Mouse (Mus musculus) ES-Bruce4 (cell line): ENCODE results near the gene Stard3. TPM values are rescaled to one million over a fixed set of nuclear protein-coding genes. Genes with fewer than 3 reads are reported as not detected.

ENCODE experiments used
- H3K27ac ChIP-seq: 2 replicates; pipeline ENCODE4 v1.5.1; 2012; ENCODE audit warnings: low read length, inconsistent platforms; ENCODE audit not compliant: insufficient read depth
- H3K27me3 ChIP-seq: 2 replicates; pipeline ENCODE4 v1.6.1; 2012; ENCODE audit warnings: mild to moderate bottlenecking, low read length, inconsistent platforms; ENCODE audit not compliant: control insufficient read depth, poor library complexity, insufficient read depth, severe bottlenecking
- H3K36me3 ChIP-seq: 2 replicates; pipeline ENCODE4 v1.6.1; 2012; ENCODE audit warnings: inconsistent platforms, mild to moderate bottlenecking, low read length, moderate library complexity; ENCODE audit not compliant: control insufficient read depth, poor library complexity, insufficient read depth, severe bottlenecking
- H3K4me1 ChIP-seq: one replicate; pipeline ENCODE4 v1.8.1; 2011; ENCODE audit warnings: low read length; ENCODE audit not compliant: control insufficient read depth, insufficient read depth
- H3K4me3 ChIP-seq: 2 replicates; pipeline ENCODE4 v1.5.1; 2011; ENCODE audit warnings: low read depth, mild to moderate bottlenecking, low read length
- H3K9ac ChIP-seq: 2 replicates; pipeline ENCODE4 v1.6.1; 2012; ENCODE audit warnings: low read depth, mild to moderate bottlenecking, inconsistent platforms; ENCODE audit not compliant: poor library complexity, severe bottlenecking
- H3K9me3 ChIP-seq: replicated peaks from 2 replicates; pipeline ENCODE4 v1.6.1; 2012; ENCODE audit warnings: mild to moderate bottlenecking, low read length, inconsistent platforms; ENCODE audit not compliant: control insufficient read depth, poor library complexity, insufficient read depth, severe bottlenecking
- CTCF ChIP-seq: IDR thresholded peaks from one replicate; pipeline ENCODE4 v1.8.1; 2011; ENCODE audit warnings: low read depth, low read length
- EP300 ChIP-seq: IDR thresholded peaks from 2 replicates; pipeline ENCODE4 v1.6.1; 2011; ENCODE audit warnings: low read depth, low read length; ENCODE audit not compliant: insufficient read depth
- POLR2A ChIP-seq: IDR thresholded peaks from one replicate; pipeline ENCODE4 v1.8.1; 2011; ENCODE audit warnings: low read length; ENCODE audit not compliant: insufficient read depth
- polyA plus RNA-seq: library from polyadenylated mRNA; stranded (reverse); fragments of >200 nt; gene quantifications from 2 replicates; pipeline ENCODE4 v1.2.4, GENCODE M21; 2011; ENCODE audit warnings: low read depth; ENCODE audit not compliant: missing spikeins, insufficient read depth, insufficient read length

Stard3 gene
- polyA plus RNA-seq, 1 experiment, result 12.2 TPM

GRCm38 (mm10) chr11:98323136-98323866, 34.9 kb upstream of the Stard3 start:
- Histone ChIP-seq H3K9me3 (no peaks in the 10 kb centered on the region), H3K36me3 (no peaks in the 10 kb centered on the region), H3K4me1 (no peaks in the 10 kb centered on the region), H3K9ac (no peak overlapping the region), H3K27me3 (peaks cover 50% of the 10 kb centered on the region), H3K4me3 (no peak overlapping the region), H3K27ac (no peak overlapping the region)
- TF ChIP-seq POLR2A, result no peak

GRCm38 (mm10) chr11:98323933-98324332, 34.2 kb upstream of the Stard3 start:
- Histone ChIP-seq H3K4me3 (no peak overlapping the region), H3K27ac (no peak overlapping the region), H3K9ac (no peak overlapping the region), H3K27me3 (peaks cover 55% of the 10 kb centered on the region), H3K4me1 (no peaks in the 10 kb centered on the region), H3K36me3 (no peaks in the 10 kb centered on the region), H3K9me3 (no peaks in the 10 kb centered on the region)
- TF ChIP-seq CTCF (no peak), EP300 (no peak), POLR2A (no peak)

GRCm38 (mm10) chr11:98325191-98325820, 32.9 kb upstream of the Stard3 start:
- H3K4me3 ChIP-seq, result no peak overlapping the region
- H3K9me3 ChIP-seq, result no peaks in the 10 kb centered on the region
- no peaks in the 10 kb centered on the region for H3K4me1 ChIP-seq
- H3K27ac ChIP-seq, result no peak overlapping the region
- no peaks in the 10 kb centered on the region for H3K36me3 ChIP-seq
- no peak for TF ChIP-seq POLR2A
- H3K9ac ChIP-seq, result no peak overlapping the region
- H3K27me3 ChIP-seq, result peaks cover 56% of the 10 kb centered on the region

GRCm38 (mm10) chr11:98325821-98326218, 32.3 kb upstream of the Stard3 start:
- H3K4me1 ChIP-seq, result no peaks in the 10 kb centered on the region
- H3K4me3 ChIP-seq, result no peak overlapping the region
- H3K9me3 ChIP-seq, result no peaks in the 10 kb centered on the region
- peaks cover 52% of the 10 kb centered on the region for H3K27me3 ChIP-seq
- H3K27ac ChIP-seq, result no peak overlapping the region
- no peak overlapping the region for H3K9ac ChIP-seq
- no peak for TF ChIP-seq CTCF
- TF ChIP-seq EP300, result no peak
- no peak for TF ChIP-seq POLR2A
- H3K36me3 ChIP-seq, result no peaks in the 10 kb centered on the region

GRCm38 (mm10) chr11:98326741-98327135, 31.4 kb upstream of the Stard3 start:
- no peak overlapping the region for H3K4me3 ChIP-seq
- H3K9me3 ChIP-seq, result no peaks in the 10 kb centered on the region
- no peaks in the 10 kb centered on the region for H3K36me3 ChIP-seq
- H3K4me1 ChIP-seq, result no peaks in the 10 kb centered on the region
- no peak overlapping the region for H3K27ac ChIP-seq
- TF ChIP-seq POLR2A (no peak), CTCF (no peak), EP300 (no peak)
- H3K27me3 ChIP-seq, result peaks cover 45% of the 10 kb centered on the region
- H3K9ac ChIP-seq, result no peak overlapping the region

- no peak for TF ChIP-seq POLR2A
- TF ChIP-seq CTCF, result no peak
- no peak for TF ChIP-seq EP300
Observed at GRCm38 (mm10) chr11:98327136-98328030, 30.8 kb upstream of the Stard3 start.

More at GRCm38 (mm10) chr11:98327136-98328030, 30.8 kb upstream of the Stard3 start:
- Histone ChIP-seq H3K9ac (0 out of 2 replicates have a peak overlapping the region, but pooled peaks have one; percentile 56), H3K4me1 (no peaks in the 10 kb centered on the region), H3K27ac (no peak overlapping the region), H3K36me3 (no peaks in the 10 kb centered on the region), H3K4me3 (peak overlapping the region; percentile 17), H3K9me3 (no peaks in the 10 kb centered on the region), H3K27me3 (peaks cover 45% of the 10 kb centered on the region)
